Mouse (Mus musculus) lung, adult 2 months (tissue): ENCODE data around the gene Ccdc88c.

Experiments used
- CTCF ChIP-seq: fragments of 200-500 bp; IDR thresholded peaks from 2 replicates; pipeline ENCODE4 v1.5.1; 2011; ENCODE audit warnings: mild to moderate bottlenecking, low read length, control low read depth; ENCODE audit not compliant: insufficient read depth
- POLR2A ChIP-seq: fragments of 200-500 bp; IDR thresholded peaks from 2 replicates; pipeline ENCODE4 v1.6.1; 2011; ENCODE audit warnings: low read depth, mild to moderate bottlenecking, control low read depth, low read length, borderline replicate concordance; ENCODE audit errors: extremely low read depth

DNA sequence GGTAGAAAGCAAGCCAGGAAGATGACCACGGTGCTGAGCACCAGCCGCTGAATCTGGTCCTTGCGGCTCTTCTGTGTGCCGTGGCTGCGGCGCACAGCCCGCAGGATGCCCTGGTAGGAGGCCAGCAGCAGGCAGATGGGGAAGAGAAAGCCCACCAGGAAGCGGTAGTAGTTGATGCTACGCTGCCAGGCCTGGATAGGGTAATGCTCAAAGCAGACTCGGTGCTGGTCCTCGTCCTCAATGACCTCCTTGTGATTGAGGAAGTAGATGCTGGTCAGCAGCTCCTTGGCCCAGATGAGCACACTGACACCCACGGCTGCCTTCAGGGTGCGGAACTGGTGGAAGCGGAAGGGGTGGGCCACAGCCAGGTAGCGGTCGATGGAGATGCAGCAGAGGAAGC is 150.3 kb downstream of the Ccdc88c start:
- TF ChIP-seq CTCF: no peak
- TF ChIP-seq POLR2A: no peak
